Mouse (Mus musculus) bone marrow macrophage, adult 2 months (primary cell): ENCODE results near the gene Plod3. TPM values are rescaled to one million over a fixed set of nuclear protein-coding genes. Genes with fewer than 3 reads are reported as not detected.
A peak's percentile ranks its signal among the peaks of the same experiment; 100 is the strongest.
"Not testable (repeated sequence)": the region's sequence is repeated elsewhere in the genome, so short reads cannot be mapped to it uniquely, and the experiment has no call there.

Experiments
- H3K27ac ChIP-seq: 2 replicates; pipeline ENCODE4 v1.5.1; 2012; ENCODE audit warnings: low read depth, low read length; ENCODE audit not compliant: insufficient read depth
- H3K4me1 ChIP-seq: 2 replicates; pipeline ENCODE4 v1.6.1; 2012; ENCODE audit warnings: low read length; ENCODE audit not compliant: control insufficient read depth, insufficient read depth
- H3K4me3 ChIP-seq: 2 replicates; pipeline ENCODE4 v1.5.1; 2012; ENCODE audit warnings: mild to moderate bottlenecking, low read length, moderate library complexity; ENCODE audit not compliant: insufficient read depth
- CTCF ChIP-seq: IDR thresholded peaks from 2 replicates; pipeline ENCODE4 v1.5.1; 2012; ENCODE audit warnings: low read depth, mild to moderate bottlenecking, low read length, moderate library complexity
- POLR2A ChIP-seq: IDR thresholded peaks from 2 replicates; pipeline ENCODE4 v1.6.1; 2012; ENCODE audit warnings: mild to moderate bottlenecking, low read depth, low read length, borderline replicate concordance
- polyA plus RNA-seq: library from polyadenylated mRNA; stranded (reverse); fragments of >200 nt; gene quantifications from 2 replicates; pipeline ENCODE4 v1.2.4, GENCODE M21; 2012; ENCODE audit not compliant: missing spikeins, insufficient read depth, insufficient read length

Gene Plod3
- 66.4 and 66.7 TPM in 2 replicates for polyA plus RNA-seq

DNA sequence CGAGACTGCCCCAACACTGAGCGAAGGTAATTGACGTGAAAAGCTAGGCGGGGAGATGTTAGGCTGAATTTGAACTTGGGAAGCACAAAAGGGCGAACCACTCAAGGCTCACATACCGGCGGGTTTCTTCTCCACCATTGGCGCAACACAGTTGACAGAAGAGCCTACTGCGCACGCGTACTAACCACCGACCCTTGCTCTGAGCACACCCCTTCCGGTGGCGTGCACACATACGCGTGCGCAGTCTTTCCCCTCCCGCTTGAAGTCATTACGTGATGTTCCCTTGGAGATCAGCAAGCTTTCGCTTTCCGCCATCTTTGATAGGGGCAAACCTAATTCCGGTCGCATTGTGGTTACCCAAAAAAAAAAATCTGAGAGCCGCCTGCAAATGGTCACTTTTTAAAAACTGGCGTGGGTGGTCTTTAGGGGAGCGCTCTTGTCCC is at the start of gene Plod3:
Gene Plod3 (plus strand): TSS at position 325 of the 443 bp plus-strand sequence.
- Histone ChIP-seq H3K27ac (peak within 1 kb of the TSS; percentile 73), H3K4me1 (peaks cover 11% of the 10 kb centered on the region), H3K4me3 (peak within 1 kb of the TSS; percentile 93)
- no peak for TF ChIP-seq CTCF
- TF ChIP-seq POLR2A: no peak

- H3K4me3 ChIP-seq: no peak overlapping the region
- no peak for TF ChIP-seq POLR2A
- TF ChIP-seq CTCF: no peak
- no peak overlapping the region for H3K27ac ChIP-seq
- H3K4me1 ChIP-seq: no peaks in the 10 kb centered on the region
Observed at GRCm38 (mm10) chr5:136937621-136938020, 49.2 kb upstream of the Plod3 start.

GRCm38 (mm10) chr5:136939284-136939683 is 47.5 kb upstream of the Plod3 start:
- no peak overlapping the region for H3K4me3 ChIP-seq
- H3K4me1 ChIP-seq: no peaks in the 10 kb centered on the region
- H3K27ac ChIP-seq: no peak overlapping the region
- TF ChIP-seq CTCF (peak; percentile 34), POLR2A (no peak)

GRCm38 (mm10) chr5:136940029-136940428 is 46.8 kb upstream of the Plod3 start:
- H3K4me3 ChIP-seq, H3K27ac ChIP-seq, H3K4me1 ChIP-seq: not testable (repeated sequence)

- H3K27ac ChIP-seq: no peak overlapping the region
- TF ChIP-seq CTCF (no peak), POLR2A (no peak)
- no peak overlapping the region for H3K4me3 ChIP-seq
- H3K4me1 ChIP-seq: no peaks in the 10 kb centered on the region
Observed at GRCm38 (mm10) chr5:136940845-136941560, 45.8 kb upstream of the Plod3 start.

DNA sequence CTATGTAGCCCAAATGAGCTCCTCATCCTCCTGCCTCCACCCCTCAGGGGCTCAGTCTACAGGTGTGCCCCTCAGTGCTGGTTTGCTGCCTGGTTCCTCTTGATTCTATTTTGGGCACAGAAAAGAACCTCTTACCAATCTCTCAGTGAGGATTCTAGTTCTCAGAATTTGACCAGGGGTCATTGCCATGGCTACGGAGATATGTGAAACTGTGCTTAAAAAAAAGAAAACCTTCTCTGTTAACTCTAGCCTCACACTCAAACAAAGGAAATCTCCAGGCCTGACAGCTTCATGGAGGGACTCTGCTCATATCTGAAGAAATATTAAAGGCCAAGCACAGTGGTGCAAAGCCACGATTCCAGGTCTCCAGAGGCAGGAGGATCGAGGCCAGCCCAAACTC is 44.0 kb upstream of the Plod3 start:
- TF ChIP-seq CTCF (no peak), POLR2A (no peak)
- H3K4me3 ChIP-seq: no peak overlapping the region
- H3K4me1 ChIP-seq: no peaks in the 10 kb centered on the region
- no peak overlapping the region for H3K27ac ChIP-seq

GRCm38 (mm10) chr5:136943382-136943781 is 43.4 kb upstream of the Plod3 start:
- no peak overlapping the region for H3K4me3 ChIP-seq
- no peak overlapping the region for H3K27ac ChIP-seq
- no peaks in the 10 kb centered on the region for H3K4me1 ChIP-seq
- TF ChIP-seq CTCF: no peak
- no peak for TF ChIP-seq POLR2A

DNA sequence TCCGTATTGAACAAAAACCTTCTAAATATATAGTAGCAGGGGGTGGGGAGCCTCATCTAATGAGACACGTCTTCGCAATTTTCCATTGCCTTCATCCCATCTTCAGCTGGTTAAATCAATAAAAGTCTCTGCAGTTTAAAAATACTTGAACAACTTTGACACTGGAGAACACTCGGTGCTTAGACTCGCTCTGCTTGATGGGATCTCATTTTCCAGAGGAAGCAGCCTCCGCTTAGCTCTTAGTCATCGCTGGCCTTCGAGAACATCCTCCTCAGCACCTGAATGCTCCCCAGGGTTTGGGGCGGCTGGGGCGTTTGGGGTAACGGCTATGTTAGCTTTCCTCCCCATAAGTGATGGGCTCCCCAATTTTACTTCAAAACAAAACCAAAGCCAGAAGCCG is 41.7 kb upstream of the Plod3 start:
- H3K4me3 ChIP-seq: no peak overlapping the region
- TF ChIP-seq CTCF (no peak), POLR2A (no peak)
- H3K27ac ChIP-seq: no peak overlapping the region
- peaks cover 3% of the 10 kb centered on the region; the same call in 1 of the 2 replicates for H3K4me1 ChIP-seq

- Histone ChIP-seq H3K4me1 (peaks cover 6% of the 10 kb centered on the region), H3K27ac (no peak overlapping the region), H3K4me3 (no peak overlapping the region)
- TF ChIP-seq POLR2A: no peak
Observed at GRCm38 (mm10) chr5:136947874-136948273, 38.9 kb upstream of the Plod3 start.

DNA sequence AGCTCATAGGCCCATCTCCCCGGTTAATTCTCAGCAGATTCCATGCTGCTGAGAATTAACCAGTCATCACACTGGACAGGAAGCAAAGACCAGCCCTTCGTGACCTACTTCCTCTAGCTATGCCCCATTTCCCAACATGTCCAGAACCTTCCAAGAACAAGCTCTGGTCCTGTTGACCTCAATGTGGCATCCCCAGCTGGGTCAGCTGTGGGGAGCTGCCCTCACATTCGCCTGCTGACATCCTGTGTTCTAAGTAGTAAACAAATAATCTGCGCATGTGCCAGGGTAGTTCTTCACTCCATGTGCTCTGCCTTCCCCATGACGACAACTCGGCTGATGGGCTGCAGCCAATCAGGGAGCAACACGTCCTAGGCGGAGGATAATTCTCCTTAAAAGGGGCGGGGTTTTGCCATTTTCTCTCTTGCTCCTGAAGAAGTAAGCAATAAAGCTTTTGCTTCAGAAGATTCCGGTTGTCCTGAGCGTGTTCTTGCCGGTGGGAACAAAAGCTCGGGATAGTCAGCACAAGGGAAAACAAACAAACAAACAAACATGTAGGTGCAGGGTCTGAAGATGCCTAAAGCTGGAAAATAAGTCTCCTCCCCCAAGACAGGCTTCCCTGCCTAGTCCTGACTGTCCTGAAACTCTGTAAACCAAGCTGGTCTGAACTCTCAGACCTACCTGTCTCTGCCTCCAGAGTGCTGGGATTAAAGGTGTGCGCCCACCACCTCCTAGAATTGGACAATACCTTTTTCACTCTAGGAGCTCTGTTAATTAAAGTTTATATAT is 37.1 kb upstream of the Plod3 start:
- H3K27ac ChIP-seq, H3K4me3 ChIP-seq: not testable (repeated sequence)
- peaks cover 12% of the 10 kb centered on the region for H3K4me1 ChIP-seq
